Mouse (Mus musculus) embryo, embryonic 11.5 days (tissue): ENCODE data around the gene Asb2.

Source experiments
- DNase-seq: peaks from one replicate; pipeline ENCODE4 v3.0.0-alpha.2; 2012; ENCODE audit warnings: low read depth, low spot score

Gene Asb2

GRCm38 (mm10) chr12:103355746-103356414 lies at the start of gene Asb2:
Asb2 (minus strand) TSS chr12:103356001.
- no peak for DNase-seq

GRCm38 (mm10) chr12:103404131-103404530 lies 48.3 kb upstream of the Asb2 start:
- DNase-seq: no peak

- no peak for DNase-seq
Measured at GRCm38 (mm10) chr12:103396751-103397150, 41.0 kb upstream of the Asb2 start.

GRCm38 (mm10) chr12:103395486-103396275 lies 39.9 kb upstream of the Asb2 start:
- no peak for DNase-seq

GRCm38 (mm10) chr12:103393528-103393927 lies 37.7 kb upstream of the Asb2 start:
- peak; percentile 9 for DNase-seq

GRCm38 (mm10) chr12:103391098-103391497 lies 35.3 kb upstream of the Asb2 start:
- DNase-seq: no peak

GRCm38 (mm10) chr12:103389982-103390381 lies 34.2 kb upstream of the Asb2 start:
- DNase-seq: no peak

- no peak for DNase-seq
Measured at GRCm38 (mm10) chr12:103389348-103389727, 33.5 kb upstream of the Asb2 start.

GRCm38 (mm10) chr12:103388505-103389347 lies 32.9 kb upstream of the Asb2 start, which contains the start of gene Otub2:
Otub2 (plus strand) TSS chr12:103388682.
- peak; percentile 93 for DNase-seq

- DNase-seq: no peak
Measured at GRCm38 (mm10) chr12:103380226-103380625, 24.4 kb upstream of the Asb2 start.

- no peak for DNase-seq
Measured at GRCm38 (mm10) chr12:103376774-103377173, 21.0 kb upstream of the Asb2 start.

GRCm38 (mm10) chr12:103376124-103376523 lies 20.3 kb upstream of the Asb2 start:
- DNase-seq: no peak

GRCm38 (mm10) chr12:103373530-103374236 lies 17.9 kb upstream of the Asb2 start:
- no peak for DNase-seq

GRCm38 (mm10) chr12:103371711-103372110 lies 15.9 kb upstream of the Asb2 start:
- DNase-seq: no peak

- DNase-seq: no peak
Measured at GRCm38 (mm10) chr12:103370861-103371260, 15.1 kb upstream of the Asb2 start.

- DNase-seq: no peak
Measured at GRCm38 (mm10) chr12:103368777-103369176, 13.0 kb upstream of the Asb2 start.

- no peak for DNase-seq
Measured at GRCm38 (mm10) chr12:103368326-103368669, 12.5 kb upstream of the Asb2 start.

GRCm38 (mm10) chr12:103367620-103368325 lies 12.0 kb upstream of the Asb2 start:
- peak; percentile 61 for DNase-seq

GRCm38 (mm10) chr12:103367171-103367570 lies 11.4 kb upstream of the Asb2 start:
- DNase-seq: no peak

- no peak for DNase-seq
Measured at GRCm38 (mm10) chr12:103362336-103362735, 6.5 kb upstream of the Asb2 start.
